Mouse (Mus musculus) C2C12 (cell line): ENCODE measurements around the gene Csgalnact2. TPM values are rescaled to one million over a fixed set of nuclear protein-coding genes. Genes with fewer than 3 reads are reported as not detected.

ENCODE experiments used
- H3K27me3 ChIP-seq: one replicate; pipeline ENCODE4 v1.6.1; 2011; ENCODE audit not compliant: control insufficient read depth, insufficient read depth, insufficient read length
- H3K36me3 ChIP-seq: one replicate; pipeline ENCODE4 v1.6.1; 2011; ENCODE audit not compliant: control insufficient read depth, insufficient read depth
- H3K4me3 ChIP-seq: one replicate; pipeline ENCODE4 v1.5.1; 2011; ENCODE audit warnings: mild to moderate bottlenecking, control low read depth; ENCODE audit not compliant: poor library complexity, insufficient read depth, severe bottlenecking
- H3K79me2 ChIP-seq: one replicate; pipeline ENCODE4 v1.6.1; 2011; ENCODE audit not compliant: control insufficient read depth, insufficient read depth
- H3K79me3 ChIP-seq: one replicate; pipeline ENCODE4 v1.6.1; 2011; ENCODE audit warnings: low read depth, control low read depth
- H3ac ChIP-seq: one replicate; pipeline ENCODE3; 2011; ENCODE audit warnings: low read depth; ENCODE audit not compliant: control insufficient read depth, insufficient read length
- CEBPB ChIP-seq: IDR thresholded peaks from one replicate; pipeline ENCODE4 v1.6.1; 2011; ENCODE audit warnings: low read depth, mild to moderate bottlenecking, control low read depth, moderate library complexity
- CTCF ChIP-seq: IDR thresholded peaks from one replicate; pipeline ENCODE4 v1.5.1; 2011; ENCODE audit not compliant: control insufficient read depth, insufficient read depth, insufficient read length
- FOSL1 ChIP-seq: IDR thresholded peaks from one replicate; pipeline ENCODE4 v1.8.0; 2011; ENCODE audit warnings: mild to moderate bottlenecking, low read length; ENCODE audit not compliant: poor library complexity, insufficient read depth, severe bottlenecking
- MAX ChIP-seq: IDR thresholded peaks from one replicate; pipeline ENCODE4 v1.6.1; 2011; ENCODE audit warnings: mild to moderate bottlenecking, control low read depth
- MYOD1 ChIP-seq: IDR thresholded peaks from one replicate; pipeline ENCODE4 v1.6.1; 2011; ENCODE audit warnings: low read depth; ENCODE audit not compliant: control insufficient read depth, insufficient read length
- MYOG ChIP-seq: IDR thresholded peaks from one replicate; pipeline ENCODE4 v1.6.1; 2011; ENCODE audit not compliant: control insufficient read depth, insufficient read length; ENCODE audit errors: extremely low read depth
- USF1 ChIP-seq: IDR thresholded peaks from one replicate; pipeline ENCODE4 v1.6.1; 2011; ENCODE audit warnings: low read depth, mild to moderate bottlenecking, control low read depth, moderate library complexity
- polyA plus RNA-seq: library from polyadenylated mRNA; unstranded; fragments of >200 nt; fragmentation: generic; extraction: Trizol; gene quantifications from one replicate; pipeline ENCODE4 v1.2.1, GENCODE M21; 2012; ENCODE audit warnings: missing spikeins

Gene Csgalnact2
- polyA plus RNA-seq, 1 experiment, result 4.6 TPM

GRCm38 (mm10) chr6:118162457-118163082, 23.6 kb upstream of the Csgalnact2 start:
- Histone ChIP-seq H3ac (no peak overlapping the region), H3K79me2 (no peaks in the 10 kb centered on the region), H3K36me3 (no peaks in the 10 kb centered on the region), H3K79me3 (no peaks in the 10 kb centered on the region), H3K27me3 (no peaks in the 10 kb centered on the region), H3K4me3 (no peak overlapping the region)
- TF ChIP-seq MAX (no peak), CEBPB (no peak), MYOD1 (no peak), USF1 (no peak), MYOG (no peak), FOSL1 (no peak), CTCF (no peak)

DNA sequence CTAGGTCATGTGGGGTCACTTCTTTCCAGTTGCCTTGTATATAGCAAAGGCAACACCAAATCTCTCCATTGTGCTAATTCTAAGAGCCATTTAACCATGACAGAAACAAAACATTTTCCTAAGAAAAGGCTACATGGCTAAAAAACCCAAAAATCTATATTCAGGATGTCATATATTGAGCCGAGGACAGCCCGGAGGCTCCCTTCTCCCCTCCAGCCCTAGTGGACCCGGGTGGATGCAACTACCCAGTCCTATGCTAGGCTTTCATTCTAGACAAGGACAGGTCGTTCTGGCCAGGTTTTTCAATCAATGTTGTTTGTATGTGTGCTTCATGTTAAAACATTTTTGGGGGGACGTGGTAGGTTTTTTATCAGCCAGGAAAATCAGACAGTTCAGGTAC, 14.2 kb upstream of the Csgalnact2 start:
- no peak for TF ChIP-seq CEBPB
- TF ChIP-seq CTCF, result no peak
- TF ChIP-seq MYOG, result no peak
- TF ChIP-seq MAX, result no peak
- TF ChIP-seq USF1, result no peak
- no peak for TF ChIP-seq FOSL1
- TF ChIP-seq MYOD1, result no peak
- H3ac ChIP-seq, result no peak overlapping the region
- H3K79me2 ChIP-seq, result no peaks in the 10 kb centered on the region
- peaks cover 3% of the 10 kb centered on the region for H3K27me3 ChIP-seq
- H3K4me3 ChIP-seq, result no peak overlapping the region
- no peaks in the 10 kb centered on the region for H3K79me3 ChIP-seq
- no peaks in the 10 kb centered on the region for H3K36me3 ChIP-seq

GRCm38 (mm10) chr6:118150988-118151387, 12.0 kb upstream of the Csgalnact2 start:
- peaks cover 3% of the 10 kb centered on the region for H3K27me3 ChIP-seq
- no peak overlapping the region for H3K4me3 ChIP-seq
- TF ChIP-seq MYOD1 (no peak), CTCF (no peak), FOSL1 (no peak), MYOG (no peak), MAX (no peak), USF1 (no peak)
- no peak overlapping the region for H3ac ChIP-seq
- H3K79me2 ChIP-seq, result no peaks in the 10 kb centered on the region
- H3K36me3 ChIP-seq, result no peaks in the 10 kb centered on the region
- no peaks in the 10 kb centered on the region for H3K79me3 ChIP-seq

GRCm38 (mm10) chr6:118150538-118150937, 11.6 kb upstream of the Csgalnact2 start:
- Histone ChIP-seq H3K36me3 (no peaks in the 10 kb centered on the region), H3K79me2 (no peaks in the 10 kb centered on the region), H3ac (no peak overlapping the region), H3K27me3 (peaks cover 3% of the 10 kb centered on the region), H3K4me3 (no peak overlapping the region), H3K79me3 (no peaks in the 10 kb centered on the region)
- TF ChIP-seq CTCF (no peak), FOSL1 (no peak), MYOD1 (no peak)

- Histone ChIP-seq H3K79me2 (no peaks in the 10 kb centered on the region), H3K4me3 (no peak overlapping the region), H3K36me3 (no peaks in the 10 kb centered on the region), H3ac (no peak overlapping the region), H3K79me3 (no peaks in the 10 kb centered on the region), H3K27me3 (peaks cover 3% of the 10 kb centered on the region)
- TF ChIP-seq MYOG (no peak), FOSL1 (no peak), USF1 (no peak)
Observed at GRCm38 (mm10) chr6:118150128-118150527, 11.2 kb upstream of the Csgalnact2 start.

- no peaks in the 10 kb centered on the region for H3K27me3 ChIP-seq
- TF ChIP-seq CTCF (no peak), FOSL1 (no peak), CEBPB (no peak), MAX (no peak), MYOG (no peak), USF1 (no peak), MYOD1 (no peak)
- H3K79me2 ChIP-seq, result peaks cover 26% of the 10 kb centered on the region
- no peak overlapping the region for H3K4me3 ChIP-seq
- H3ac ChIP-seq, result no peak overlapping the region
- no peaks in the 10 kb centered on the region for H3K36me3 ChIP-seq
- H3K79me3 ChIP-seq, result peaks cover 12% of the 10 kb centered on the region
Observed at GRCm38 (mm10) chr6:118140961-118141360, 2.0 kb upstream of the Csgalnact2 start.
